Mouse (Mus musculus) erythroblast, adult 5-6 weeks (primary cell): Measurements from ENCODE around the gene Tubb1. TPM values are rescaled to one million over a fixed set of nuclear protein-coding genes. Genes with fewer than 3 reads are reported as not detected.

ENCODE experiments used
- ATAC-seq: replicated peaks from 2 replicates; pipeline ENCODE4 v1.8.0; 2016; ENCODE audit warnings: moderate number of reproducible peaks, mild to moderate bottlenecking, moderate TSS enrichment, inconsistent platforms; ENCODE audit not compliant: poor library complexity, low FRiP score, severe bottlenecking
- total RNA-seq, 2 experiments: library from RNA; stranded (forward) in 1 of 2; stranded (reverse) in 1 of 2; fragments of 150-400 nt in 1 of 2; fragments of 200-764, 138-1000 nt in 1 of 2; gene quantifications; 2 replicates each; pipeline versions ENCODE4 v1.2.3 to v1.2.4; 2015 to 2017; ENCODE audit warnings: low replicate concordance in 2 of 2

Gene Tubb1
- total RNA-seq (2015; ENCODE audit: low replicate concordance) (not detected in 2 replicates), total RNA-seq (2017; ENCODE audit: low replicate concordance) (1.1 TPM in 2 replicates)

- ATAC-seq: no peak
Measured at GRCm38 (mm10) chr2:174450353-174450752, at the start of gene Tubb1. Gene Tubb1, plus strand, starts transcription at chr2:174450695.

- ATAC-seq: no peak
Measured at GRCm38 (mm10) chr2:174410222-174410621, 40.3 kb upstream of the Tubb1 start.

GRCm38 (mm10) chr2:174413127-174413526, 37.4 kb upstream of the Tubb1 start:
- no peak for ATAC-seq

- ATAC-seq: no peak
Measured at GRCm38 (mm10) chr2:174415001-174415730, 35.3 kb upstream of the Tubb1 start.

- ATAC-seq: peak; percentile 94
Measured at GRCm38 (mm10) chr2:174415731-174416310, 34.7 kb upstream of the Tubb1 start, which contains the start of gene Nelfcd. Gene Nelfcd, plus strand, starts transcription at chr2:174415804.

GRCm38 (mm10) chr2:174421107-174421506, 29.4 kb upstream of the Tubb1 start:
- no peak for ATAC-seq

GRCm38 (mm10) chr2:174424301-174425085, 26.0 kb upstream of the Tubb1 start:
- ATAC-seq: no peak

GRCm38 (mm10) chr2:174426856-174427255, 23.6 kb upstream of the Tubb1 start:
- no peak for ATAC-seq

GRCm38 (mm10) chr2:174428076-174428835, 22.2 kb upstream of the Tubb1 start:
- no peak for ATAC-seq

GRCm38 (mm10) chr2:174428996-174429591, 21.4 kb upstream of the Tubb1 start:
- ATAC-seq: no peak

- ATAC-seq: no peak
Measured at GRCm38 (mm10) chr2:174434943-174435342, 15.6 kb upstream of the Tubb1 start.

- ATAC-seq: no peak
Measured at GRCm38 (mm10) chr2:174436076-174436701, 14.3 kb upstream of the Tubb1 start.

GRCm38 (mm10) chr2:174436916-174437696, 13.4 kb upstream of the Tubb1 start:
- ATAC-seq: no peak

GRCm38 (mm10) chr2:174437697-174437982, 12.9 kb upstream of the Tubb1 start:
- ATAC-seq: no peak

GRCm38 (mm10) chr2:174438181-174438580, 12.3 kb upstream of the Tubb1 start:
- ATAC-seq: no peak

- ATAC-seq: peak; percentile 85
Measured at GRCm38 (mm10) chr2:174438737-174439449, 11.6 kb upstream of the Tubb1 start, which contains the start of gene Ctsz. Gene Ctsz, minus strand, starts transcription at chr2:174439039.

GRCm38 (mm10) chr2:174439450-174439838, 11.1 kb upstream of the Tubb1 start:
- no peak for ATAC-seq

- no peak for ATAC-seq
Measured at GRCm38 (mm10) chr2:174439961-174440360, 10.5 kb upstream of the Tubb1 start.
